Mouse (Mus musculus): ENCODE results near the gene Ski.

Ski gene

DNA sequence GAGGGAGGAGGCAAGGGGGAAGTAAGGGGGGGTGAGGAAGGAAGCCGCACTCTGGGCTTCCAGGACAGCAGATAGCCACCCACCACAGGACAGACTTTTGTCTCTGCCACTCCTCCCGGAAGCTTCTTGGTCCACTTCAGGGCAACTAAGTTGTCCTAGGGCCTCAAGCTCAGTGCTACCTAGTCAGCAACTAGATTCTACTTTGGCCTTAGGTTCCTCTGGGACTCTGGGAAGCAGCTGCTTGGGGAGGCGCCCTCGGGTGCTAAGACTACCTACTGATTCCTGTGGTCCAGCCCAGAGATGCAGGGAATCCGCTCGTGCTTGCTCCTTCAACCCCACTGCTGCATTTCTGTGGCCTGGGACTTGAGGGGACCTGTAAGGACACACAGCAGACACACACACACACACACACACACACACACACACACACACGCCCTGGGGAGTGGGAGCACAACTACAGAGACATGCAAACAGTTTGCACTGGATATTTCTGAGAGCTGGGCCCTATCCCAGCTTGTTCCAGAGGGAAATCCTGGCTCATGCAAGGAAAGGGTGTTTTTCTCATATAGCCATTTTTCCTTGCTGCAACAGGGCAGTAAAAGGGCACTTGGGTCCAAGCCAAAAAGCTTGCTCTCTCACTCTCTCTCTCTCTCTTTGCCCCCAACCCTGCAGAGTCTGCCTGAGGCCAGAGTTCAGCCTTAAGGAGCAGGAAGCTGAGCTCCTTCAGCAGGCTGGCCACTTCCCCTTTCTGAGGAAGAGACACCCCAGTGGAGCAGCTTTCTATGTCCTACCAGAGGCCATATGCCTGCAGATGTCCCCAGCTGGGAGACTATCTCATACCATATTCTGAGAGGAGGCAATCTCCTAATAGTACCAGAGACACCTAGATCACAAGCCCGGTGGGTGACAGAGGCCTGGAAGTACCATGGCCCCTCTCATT is 12.2 kb upstream of the Ski start:
- no peak for DNase-seq (ENCODE audit: low read depth, low spot score)

DNA sequence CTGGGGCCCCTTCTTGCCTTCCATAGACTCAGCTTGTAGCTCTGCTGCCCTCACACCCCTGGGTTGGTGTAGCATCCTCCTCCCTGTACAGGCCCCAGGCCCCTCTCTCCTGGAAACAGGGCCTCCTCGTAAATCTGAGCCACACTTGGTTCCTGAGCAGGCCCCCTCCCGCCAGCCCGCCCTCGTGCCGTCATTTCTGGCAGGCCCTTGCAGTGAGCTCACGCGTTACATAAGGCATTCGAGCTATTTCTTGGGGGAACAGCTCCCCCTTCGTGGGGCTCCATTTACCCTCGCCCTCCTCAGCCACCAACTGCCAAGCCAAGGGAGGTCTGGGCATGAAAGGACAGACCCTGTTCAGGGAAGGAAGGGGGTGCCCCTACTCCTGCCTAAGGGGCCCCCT is 11.5 kb upstream of the Ski start:
- peak; percentile 81 for DNase-seq (ENCODE audit: low read depth, low spot score)

DNA sequence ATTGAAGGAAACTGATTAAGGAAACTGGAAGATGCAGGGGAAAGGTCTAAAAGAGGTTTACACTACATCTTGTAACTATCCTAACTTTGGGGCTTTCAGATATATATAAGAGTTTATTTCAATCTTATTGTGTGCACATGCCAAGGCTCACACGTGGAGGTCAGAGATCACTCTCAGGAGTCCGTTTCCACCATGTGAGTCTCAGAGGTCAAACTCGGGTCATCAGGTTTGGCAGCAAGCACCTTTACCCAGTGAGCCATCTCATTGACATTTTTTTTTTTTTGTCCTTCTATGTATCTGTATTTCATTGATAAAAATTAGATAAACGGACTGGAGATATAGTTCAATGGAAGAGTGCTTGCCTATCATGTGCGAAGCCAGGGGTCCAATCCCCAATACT is 6.1 kb upstream of the Ski start:
- no peak for DNase-seq (ENCODE audit: low read depth, low spot score)

- DNase-seq (ENCODE audit: low read depth, low spot score), result no peak
Observed at GRCm38 (mm10) chr4:155227986-155228385, 5.6 kb upstream of the Ski start.

DNA sequence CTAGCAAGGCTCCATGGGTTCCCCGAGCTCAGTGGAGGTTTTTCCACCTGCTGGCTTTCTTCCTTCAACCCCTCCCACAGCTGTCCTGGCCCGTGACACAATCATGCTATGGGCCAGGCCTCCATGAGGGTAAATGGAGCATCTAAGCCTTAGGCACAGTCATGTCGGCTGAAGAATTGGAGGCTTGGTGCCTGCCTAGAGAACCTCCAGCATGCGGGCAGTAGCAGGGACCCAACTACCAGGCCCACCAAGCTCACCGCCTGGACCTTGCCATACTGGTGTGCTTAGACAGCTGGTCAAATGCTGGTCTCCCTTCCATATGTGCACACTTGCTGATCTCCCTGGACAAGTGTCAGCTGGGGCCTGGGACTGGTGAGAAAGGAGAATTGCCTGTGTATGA is 3.5 kb upstream of the Ski start:
- no peak for DNase-seq (ENCODE audit: low read depth, low spot score)

DNA sequence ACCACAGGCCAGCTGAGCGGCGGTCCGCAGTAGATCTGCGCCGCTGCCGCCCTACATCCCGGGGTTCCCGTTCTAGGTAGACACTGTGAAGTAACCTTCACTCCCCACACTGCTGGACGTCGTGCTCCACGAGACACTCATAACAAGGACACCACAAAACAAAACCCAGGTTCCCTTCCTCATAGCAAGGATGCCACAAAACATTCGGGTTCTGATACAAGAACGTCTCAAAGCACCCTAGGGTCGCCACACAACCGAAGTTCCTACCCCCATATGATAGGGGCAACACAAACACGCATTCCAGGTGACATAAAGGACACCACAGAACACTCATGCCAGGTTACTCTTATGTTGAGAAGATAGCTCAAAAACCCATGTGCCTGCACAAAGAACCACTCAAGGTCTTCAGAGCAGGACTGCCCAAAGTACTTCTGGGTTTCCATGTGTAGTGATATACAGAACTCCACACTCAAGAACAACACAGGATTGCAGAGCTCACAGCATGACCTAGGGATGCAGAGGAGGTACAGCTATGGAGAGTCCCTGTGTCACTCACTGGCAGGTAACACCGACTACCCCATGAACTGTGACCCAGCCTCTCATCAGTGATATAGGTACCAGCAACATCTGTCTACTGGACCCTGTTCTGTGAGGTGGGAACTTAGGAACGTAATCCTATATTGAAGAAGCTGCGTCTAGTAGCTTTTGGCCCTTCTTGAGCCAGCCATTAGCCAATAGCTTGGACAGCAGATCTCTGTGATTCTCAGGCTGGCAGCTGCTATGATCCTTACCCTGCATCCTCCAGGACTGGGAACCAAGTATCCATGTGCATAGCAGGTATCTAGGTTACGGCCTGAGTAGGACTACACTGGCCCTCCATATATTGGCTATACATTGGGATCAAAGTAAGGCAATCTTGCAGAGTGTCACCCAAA is 1.5 kb upstream of the Ski start:
- no peak for DNase-seq (ENCODE audit: low read depth, low spot score)

DNA sequence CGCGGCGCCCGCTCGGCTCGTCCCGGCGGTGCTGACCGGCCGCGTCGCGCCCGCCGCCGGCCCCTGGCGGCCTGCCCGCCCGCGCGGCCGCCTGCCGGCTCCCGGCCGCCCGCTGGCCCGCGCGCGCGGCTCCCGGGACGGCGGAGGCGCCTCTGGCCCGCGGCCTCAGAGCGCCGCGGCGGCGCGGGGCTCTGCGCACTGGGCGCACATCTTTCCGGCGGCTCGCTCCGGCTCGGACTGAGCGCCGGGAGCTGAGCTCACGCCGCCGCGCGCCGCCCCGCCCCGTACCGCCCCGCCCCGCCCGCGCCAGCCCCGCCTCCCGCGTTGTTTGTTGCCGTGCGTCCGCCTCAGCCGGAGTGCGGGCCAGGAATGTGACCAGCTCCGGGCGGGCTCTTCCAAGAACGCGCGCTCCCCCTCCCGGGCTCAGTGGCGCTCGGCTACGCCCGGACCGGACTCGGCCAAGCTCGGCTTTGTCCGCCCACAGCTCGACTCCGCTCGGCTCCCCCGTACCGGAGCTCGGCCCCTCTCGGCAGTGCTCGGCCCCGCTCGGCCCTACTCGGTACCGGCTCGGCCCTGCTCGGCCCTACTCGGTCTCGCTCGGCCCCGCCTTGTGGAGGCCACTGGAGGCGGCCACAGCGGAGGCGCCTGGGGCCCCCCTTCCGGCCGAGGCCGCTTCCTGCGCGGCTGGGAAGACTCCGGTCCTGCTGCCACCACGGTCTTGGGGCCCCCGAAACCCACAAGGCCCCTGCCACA is 625 bp upstream of the Ski start:
- peak; percentile 93 for DNase-seq (ENCODE audit: low read depth, low spot score)

GRCm38 (mm10) chr4:155221599-155222551 is 517 bp downstream of the Ski start:
- peak; percentile 56 for DNase-seq (ENCODE audit: low read depth, low spot score)

- no peak for DNase-seq (ENCODE audit: low read depth, low spot score)
Observed at GRCm38 (mm10) chr4:155221106-155221505, 1.3 kb downstream of the Ski start.

DNA sequence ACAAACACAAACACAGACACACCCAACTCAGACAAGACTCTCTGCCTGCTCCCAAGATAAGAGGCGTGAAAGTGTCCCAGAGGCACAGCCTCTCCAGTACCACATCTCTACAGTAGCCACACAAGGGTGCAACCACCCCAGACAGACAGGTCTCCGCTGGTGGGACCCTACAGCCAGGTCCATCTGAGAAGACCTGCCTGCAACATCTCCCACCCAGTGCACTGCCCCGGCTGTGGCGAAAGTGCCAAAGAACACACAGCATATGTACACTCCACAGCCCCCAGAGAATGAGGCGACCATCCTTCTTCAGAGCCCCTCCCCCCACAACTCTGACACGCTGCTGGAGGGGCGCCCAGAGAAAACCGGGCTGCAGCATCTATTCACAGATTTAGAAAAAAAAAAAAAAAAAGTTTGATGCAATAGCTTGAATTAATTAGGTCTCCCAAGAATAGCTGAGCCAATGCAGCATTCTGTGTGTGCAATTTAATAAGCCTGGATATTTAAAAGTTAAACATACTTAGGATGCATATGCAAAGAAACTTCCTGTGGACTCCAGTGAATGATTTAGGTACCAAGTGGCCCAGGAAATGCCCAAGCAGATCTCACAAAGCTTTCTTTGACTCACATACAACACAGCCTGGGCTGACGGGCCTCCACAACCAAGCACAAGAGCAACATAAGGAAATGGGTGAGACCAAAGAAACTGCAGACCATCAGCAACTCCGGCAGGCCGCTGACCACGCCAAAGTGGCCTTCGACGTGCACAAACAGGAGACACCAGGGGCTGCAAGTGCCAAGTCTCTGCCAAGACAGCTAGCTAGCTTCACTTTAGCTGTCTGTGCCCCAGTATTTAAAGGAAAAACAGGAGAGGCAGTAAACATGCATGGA is 1.9 kb downstream of the Ski start:
- no peak for DNase-seq (ENCODE audit: low read depth, low spot score)

GRCm38 (mm10) chr4:155219271-155220212 is 2.9 kb downstream of the Ski start:
- DNase-seq (ENCODE audit: low read depth, low spot score), result no peak

GRCm38 (mm10) chr4:155218104-155218732 is 4.2 kb downstream of the Ski start:
- no peak for DNase-seq (ENCODE audit: low read depth, low spot score)

DNA sequence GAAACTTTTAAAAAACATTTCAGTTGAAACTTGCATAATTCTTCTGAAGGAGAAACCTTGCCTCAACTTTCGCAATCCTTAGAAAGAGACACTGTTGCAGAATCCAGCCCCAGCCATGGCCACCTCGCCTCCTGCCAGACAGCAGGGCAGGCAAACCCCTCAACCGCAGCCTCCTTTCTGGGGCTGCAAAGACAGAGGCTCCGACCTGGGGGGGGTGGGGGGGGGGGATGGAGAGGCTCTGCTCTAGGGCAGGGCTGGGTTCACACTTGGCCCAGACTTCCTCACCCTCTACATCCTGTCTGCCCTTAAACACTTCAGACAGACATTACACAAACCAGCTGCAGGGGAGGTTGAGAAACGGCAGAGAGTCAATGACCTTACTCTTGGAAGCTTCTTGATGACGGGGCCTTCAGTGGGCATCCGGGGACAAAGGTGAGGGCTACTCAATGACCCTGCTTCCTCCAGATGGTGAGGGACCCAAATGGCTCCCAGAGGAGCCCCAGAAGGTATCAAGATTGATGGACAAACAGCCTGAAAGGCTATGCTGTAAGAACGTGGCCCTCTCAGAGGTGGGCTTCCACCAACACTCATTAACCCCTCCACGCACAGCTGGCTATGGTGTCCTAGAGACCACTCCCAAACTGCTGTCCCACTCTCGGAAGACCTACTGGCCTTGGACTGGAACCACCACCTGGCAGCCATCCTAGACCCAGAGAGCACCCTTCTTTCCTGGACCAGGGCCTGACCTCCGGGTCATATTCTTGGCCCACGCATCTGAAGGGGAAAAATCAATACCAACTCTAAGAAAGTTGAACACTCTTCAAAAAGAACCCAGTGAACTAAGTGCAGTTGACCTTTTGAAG is 4.9 kb downstream of the Ski start:
- no peak for DNase-seq (ENCODE audit: low read depth, low spot score)

DNA sequence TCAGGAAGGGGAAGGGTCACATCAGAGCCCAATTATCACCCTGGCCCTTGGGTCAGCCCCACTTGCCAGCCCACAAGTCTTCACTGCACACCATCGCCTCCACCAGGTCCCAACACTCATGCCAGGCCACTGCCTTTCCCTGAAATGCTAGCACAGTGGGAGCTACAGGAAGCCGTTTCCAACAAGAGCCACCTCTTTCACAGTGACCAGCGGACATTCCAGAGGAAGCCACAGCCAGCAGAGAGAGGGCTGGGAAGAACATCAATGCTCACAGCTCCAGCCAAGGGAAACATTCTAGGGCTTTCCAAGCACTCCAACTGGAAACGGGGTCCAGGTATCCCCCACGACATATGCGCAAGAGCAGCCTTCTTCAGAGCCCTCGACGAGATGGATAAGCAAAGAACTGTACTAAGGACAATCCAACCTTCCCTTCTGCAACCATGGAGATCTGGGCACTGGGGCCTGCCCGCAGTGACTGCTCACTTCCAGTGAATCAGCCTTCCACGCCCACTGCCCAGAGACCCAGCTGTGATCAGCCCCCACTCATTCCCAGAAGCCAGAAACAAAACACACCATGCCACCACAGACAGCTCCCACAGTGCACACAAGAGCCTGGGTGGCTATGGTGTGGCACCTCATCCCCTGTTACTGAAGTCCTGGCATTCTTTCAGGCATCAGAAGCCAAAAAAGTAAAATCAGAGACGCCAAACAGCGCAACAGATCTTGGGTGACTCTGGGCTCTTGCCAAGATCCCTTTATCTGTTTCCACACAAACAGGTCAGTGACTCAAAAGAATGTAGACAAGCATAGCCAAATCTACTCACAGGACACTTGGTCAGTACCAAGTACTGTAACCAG is 6.4 kb downstream of the Ski start:
- DNase-seq (ENCODE audit: low read depth, low spot score), result no peak

DNA sequence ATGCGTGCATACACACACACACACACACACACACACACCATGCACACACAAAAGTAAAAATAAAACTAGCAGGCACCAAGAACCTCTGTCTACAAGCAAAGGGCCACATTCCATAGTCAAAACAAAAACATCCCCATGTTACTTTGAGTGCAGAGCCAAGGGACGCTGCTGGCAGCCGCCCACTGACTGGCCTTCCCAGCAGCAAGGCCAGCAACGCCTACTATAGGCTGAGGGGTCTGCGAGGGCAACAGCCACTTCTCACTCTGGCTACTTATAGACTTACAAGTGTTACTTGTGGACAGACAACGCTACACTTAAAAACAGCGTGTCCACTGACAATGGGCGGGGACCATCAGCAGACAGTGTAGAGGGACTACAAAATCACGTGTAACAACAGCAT is 7.2 kb downstream of the Ski start:
- DNase-seq (ENCODE audit: low read depth, low spot score), result no peak

GRCm38 (mm10) chr4:155214793-155215192 is 7.6 kb downstream of the Ski start:
- DNase-seq (ENCODE audit: low read depth, low spot score), result no peak
